ENCODE assay signal across 15 mouse cellular contexts in genomic region chr1:59157846-59158245, GRCm38 (mm10).
"Had no signal": no experiment of that assay in that cellular context is flagged by ENCODE, and none has a peak within 500 bp of the region (broad histone marks: within the 10 kb centered on the region; RNA-seq: fewer than 3 reads in every experiment).

No protein-coding gene starts in this region.

- H3K27ac ChIP-seq: left cerebral cortex, adult 2 months; limb, embryonic 10.5 days; liver, embryonic 13.5 days; lung, embryonic 15.5 days; macrophage; midbrain, embryonic 15.5 days; neural tube, embryonic 13.5 days; stomach, postnatal 0 days had no signal

- H3K27me3 ChIP-seq: liver, embryonic 13.5 days; lung, embryonic 15.5 days; midbrain, embryonic 15.5 days; neural tube, embryonic 13.5 days had no signal

- ATAC-seq: intestine, embryonic 16.5 days; liver, postnatal 0 days; midbrain, embryonic 15.5 days had no signal

- H3K4me2 ChIP-seq: liver, embryonic 13.5 days; lung, embryonic 15.5 days; midbrain, embryonic 11.5 days; midbrain, embryonic 15.5 days; neural tube, embryonic 13.5 days had no signal

- H3K4me3 ChIP-seq: left cerebral cortex, adult 2 months; limb, embryonic 10.5 days; liver, embryonic 13.5 days; lung, embryonic 15.5 days; megakaryocyte, embryonic 14.5 days; midbrain, embryonic 15.5 days; neural tube, embryonic 13.5 days had no signal

- H3K9me3 ChIP-seq: limb, embryonic 10.5 days; liver, embryonic 13.5 days; lung, embryonic 15.5 days; megakaryocyte, embryonic 14.5 days; midbrain, embryonic 15.5 days; neural tube, embryonic 13.5 days had no signal

- H3K4me1 ChIP-seq: limb, embryonic 10.5 days; liver, embryonic 13.5 days; lung, embryonic 15.5 days; neural tube, embryonic 13.5 days had no signal

- DNase-seq: liver, embryonic 13.5 days; liver, postnatal 0 days; lung, postnatal 14 days; retina, postnatal 1 day; thymus, postnatal 4 days had no signal

- H3K9ac ChIP-seq: liver, embryonic 13.5 days; liver, postnatal 0 days; lung, embryonic 15.5 days; midbrain, embryonic 15.5 days; neural tube, embryonic 13.5 days had no signal

- H3K36me3 ChIP-seq: midbrain, embryonic 15.5 days had no signal
